Mouse (Mus musculus): ENCODE results near the gene Pls1. TPM values are rescaled to one million over a fixed set of nuclear protein-coding genes. Genes with fewer than 3 reads are reported as not detected.

Gene Pls1
- total RNA-seq, 2 experiments from 2014 or later: 7.0 to 10.2 TPM

GRCm38 (mm10) chr9:95805449-95805848, 39.7 kb downstream of the Pls1 start:
- DNase-seq (ENCODE audit: extremely low spot score in 1 of 2, low spot score in 1 of 2): no peak

GRCm38 (mm10) chr9:95803783-95804182, 41.3 kb downstream of the Pls1 start:
- no peak for DNase-seq (ENCODE audit: extremely low spot score in 1 of 2, low spot score in 1 of 2)

DNA sequence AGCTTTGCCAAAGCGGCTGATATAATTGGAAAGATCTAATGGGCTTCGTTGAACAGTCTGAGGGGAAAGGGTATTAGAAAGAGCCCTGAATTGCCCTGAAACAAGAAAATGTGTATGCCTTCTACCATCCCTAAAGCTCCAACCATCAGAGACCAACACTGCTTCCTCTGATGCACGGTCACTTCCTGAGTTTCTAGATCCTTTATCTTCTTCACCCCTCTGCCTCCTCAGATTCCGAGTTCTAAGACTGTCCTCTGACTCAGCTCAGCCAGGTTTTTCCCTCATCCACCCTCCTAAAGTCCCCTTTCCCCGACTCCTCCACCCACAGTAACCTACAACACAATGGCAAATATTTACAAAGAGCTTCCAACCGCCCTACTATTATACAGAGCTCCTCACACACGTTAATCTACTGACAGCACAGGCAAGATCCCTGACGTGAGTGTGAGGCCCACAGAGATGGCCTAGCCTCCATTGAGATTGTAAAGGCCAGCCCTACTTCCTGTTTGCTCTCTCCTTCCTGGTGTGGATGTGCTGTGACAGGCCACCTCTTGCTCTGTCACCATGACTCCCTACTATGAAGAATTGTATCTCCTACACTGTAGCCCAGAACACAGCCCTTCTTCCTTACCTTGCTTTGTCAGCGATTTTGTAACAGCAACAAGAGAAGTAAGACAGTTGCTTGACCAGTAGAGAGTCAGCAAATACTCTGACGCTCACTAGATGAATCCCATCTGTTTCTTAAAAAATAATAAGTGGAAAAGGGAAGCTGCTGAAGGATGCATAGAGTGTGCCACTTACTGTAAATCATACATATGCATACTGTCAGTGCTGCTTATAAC, 43.3 kb downstream of the Pls1 start:
- DNase-seq (ENCODE audit: extremely low spot score in 1 of 2, low spot score in 1 of 2): no peak

DNA sequence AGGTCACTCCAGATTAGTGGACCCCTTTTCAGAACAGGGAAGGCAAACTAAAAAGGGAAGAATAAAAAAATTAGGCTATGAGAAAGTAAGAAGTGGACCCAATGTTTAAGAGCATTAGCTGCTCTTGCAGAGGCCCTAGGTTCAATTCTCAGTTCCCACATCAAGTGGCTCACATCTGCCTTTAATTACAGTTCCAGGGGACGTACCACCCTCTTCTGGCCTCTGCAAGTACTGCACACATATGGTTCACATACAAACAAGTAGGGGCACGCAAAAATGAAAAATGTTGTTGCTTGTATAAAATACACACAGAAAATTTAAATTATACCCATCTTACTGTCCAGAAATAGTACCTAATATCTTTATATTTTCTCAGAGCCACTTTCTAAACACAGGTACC, 48.8 kb downstream of the Pls1 start:
- no peak for DNase-seq (ENCODE audit: extremely low spot score in 1 of 2, low spot score in 1 of 2)

- no peak for DNase-seq (ENCODE audit: extremely low spot score in 1 of 2, low spot score in 1 of 2)
These were observed 49.3 kb downstream of the Pls1 start for GRCm38 (mm10) chr9:95795844-95796243.

GRCm38 (mm10) chr9:95795077-95795784, 49.9 kb downstream of the Pls1 start:
- DNase-seq (ENCODE audit: extremely low spot score in 1 of 2, low spot score in 1 of 2): no peak

- no peak for DNase-seq (ENCODE audit: extremely low spot score in 1 of 2, low spot score in 1 of 2)
These were observed 50.9 kb downstream of the Pls1 start for GRCm38 (mm10) chr9:95793986-95794744.

- no peak for DNase-seq (ENCODE audit: extremely low spot score in 1 of 2, low spot score in 1 of 2)
These were observed 60.1 kb downstream of the Pls1 start for GRCm38 (mm10) chr9:95784888-95785511.

DNA sequence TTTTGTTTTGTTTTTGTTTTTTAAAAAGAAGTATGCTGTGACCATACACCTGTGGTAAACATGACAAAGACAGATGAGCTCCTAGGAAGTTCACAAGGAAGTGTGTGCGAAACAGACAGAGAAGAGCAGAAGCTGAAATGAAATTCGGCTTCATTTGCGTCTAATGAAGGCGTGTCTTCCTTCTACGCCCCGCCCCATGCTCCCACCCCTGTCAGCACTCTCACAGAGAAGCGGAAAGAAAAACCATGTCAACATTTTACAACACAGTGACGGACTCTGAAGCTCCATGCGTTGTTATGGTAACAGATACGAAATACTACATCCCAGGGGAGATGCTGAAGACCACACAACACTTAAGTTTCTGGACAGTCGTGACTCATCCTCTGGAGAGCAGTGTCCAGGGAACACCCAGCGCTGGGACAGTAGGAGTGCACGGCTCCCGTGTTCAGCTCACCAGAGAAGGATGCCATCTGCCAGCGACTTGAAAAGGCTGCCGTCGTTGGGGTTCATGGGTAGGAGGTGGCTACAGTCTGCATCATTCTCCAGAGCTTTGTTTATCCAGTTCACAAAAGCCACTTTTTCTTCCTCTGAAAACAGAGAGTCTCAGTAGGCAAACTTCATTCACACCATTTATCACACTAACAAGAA, 61.3 kb downstream of the Pls1 start:
- no peak for DNase-seq (ENCODE audit: extremely low spot score in 1 of 2, low spot score in 1 of 2)

DNA sequence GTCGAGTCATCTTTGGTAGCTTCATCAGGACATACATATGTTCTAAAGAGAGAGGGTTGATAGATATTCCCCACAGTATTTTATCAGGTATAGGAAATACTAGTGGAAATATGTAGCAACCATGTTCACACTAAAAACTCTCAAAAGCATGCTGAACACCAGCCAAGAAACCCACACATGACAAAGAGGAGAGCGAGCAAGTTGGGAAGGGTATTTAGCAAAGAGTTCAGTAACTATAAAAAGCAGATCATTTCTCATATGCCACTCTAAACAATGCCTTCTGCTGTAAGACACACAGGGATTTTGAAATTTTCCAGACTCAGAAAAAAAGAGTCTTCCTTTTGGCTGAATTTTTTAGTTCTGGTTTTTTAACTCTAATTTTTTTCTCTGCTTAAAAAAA, 73.4 kb downstream of the Pls1 start:
- no peak for DNase-seq (ENCODE audit: extremely low spot score in 1 of 2, low spot score in 1 of 2)

DNA sequence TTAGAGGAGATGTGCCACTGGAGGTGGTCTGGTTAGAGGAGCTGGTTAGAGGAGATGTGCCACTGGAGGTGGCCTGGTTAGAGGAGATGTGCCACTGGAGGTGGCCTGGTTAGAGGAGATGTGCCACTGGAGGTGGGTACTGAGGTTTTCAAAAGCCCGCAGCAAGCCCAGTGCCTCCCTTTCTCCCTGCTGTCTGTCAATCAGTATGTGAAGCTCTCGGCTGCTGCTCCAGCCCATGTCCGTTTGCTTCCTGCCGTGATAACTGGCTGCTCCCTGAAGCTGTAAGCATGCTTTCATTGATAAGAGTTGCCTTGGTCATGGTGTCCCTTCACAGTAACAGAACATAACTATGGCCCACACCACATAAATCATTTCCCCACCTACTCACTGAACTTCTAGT, 81.9 kb downstream of the Pls1 start:
- no peak for DNase-seq (ENCODE audit: extremely low spot score in 1 of 2, low spot score in 1 of 2)

DNA sequence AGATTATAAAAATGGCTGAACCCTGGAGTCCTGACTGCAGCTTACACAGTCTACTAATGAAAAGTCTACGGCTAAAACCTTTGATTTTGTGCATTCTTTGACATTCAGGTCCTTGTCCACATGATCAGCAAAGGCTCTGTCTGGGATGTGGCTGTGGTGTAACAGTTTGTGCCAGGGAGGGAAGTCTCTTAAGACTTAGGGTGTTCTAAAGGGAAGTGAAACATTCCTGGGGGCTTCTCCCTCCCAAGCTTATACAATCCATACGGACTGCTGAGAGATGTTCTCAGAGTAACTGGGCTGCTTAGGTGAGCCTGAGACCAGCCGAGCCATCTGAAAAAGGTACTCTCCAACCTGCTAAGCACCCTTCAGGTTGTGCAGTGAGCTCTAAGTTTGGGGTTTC, 82.9 kb downstream of the Pls1 start:
- no peak for DNase-seq (ENCODE audit: extremely low spot score in 1 of 2, low spot score in 1 of 2)

DNA sequence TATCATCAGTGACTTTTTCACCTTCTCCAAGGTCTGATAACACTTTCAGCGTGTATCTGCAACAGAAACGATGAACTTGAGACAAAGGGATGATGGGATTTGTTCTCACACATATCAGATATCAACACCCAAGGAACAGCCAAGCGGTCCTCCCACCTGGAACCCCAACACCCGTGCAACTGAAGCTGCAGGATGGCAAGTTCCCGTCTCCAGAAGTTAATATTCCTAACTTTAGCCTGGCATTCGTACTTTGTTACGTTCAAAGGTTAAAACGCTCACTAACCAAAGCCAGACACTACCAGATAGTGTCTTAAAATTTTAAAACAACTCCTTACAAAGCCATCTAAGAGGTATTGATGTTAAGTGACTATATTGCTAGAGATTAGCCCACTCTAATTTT, 83.7 kb downstream of the Pls1 start:
- DNase-seq (ENCODE audit: extremely low spot score in 1 of 2, low spot score in 1 of 2): no peak

- no peak for DNase-seq (ENCODE audit: extremely low spot score in 1 of 2, low spot score in 1 of 2)
These were observed 94.4 kb downstream of the Pls1 start for GRCm38 (mm10) chr9:95750746-95751145.

- DNase-seq (ENCODE audit: extremely low spot score in 1 of 2, low spot score in 1 of 2): peak; percentile 71 to 78
These were observed 95.0 kb downstream of the Pls1 start, which contains the start of gene Trpc1 for GRCm38 (mm10) chr9:95750037-95750511. Gene Trpc1, minus strand, starts transcription at chr9:95750375.

DNA sequence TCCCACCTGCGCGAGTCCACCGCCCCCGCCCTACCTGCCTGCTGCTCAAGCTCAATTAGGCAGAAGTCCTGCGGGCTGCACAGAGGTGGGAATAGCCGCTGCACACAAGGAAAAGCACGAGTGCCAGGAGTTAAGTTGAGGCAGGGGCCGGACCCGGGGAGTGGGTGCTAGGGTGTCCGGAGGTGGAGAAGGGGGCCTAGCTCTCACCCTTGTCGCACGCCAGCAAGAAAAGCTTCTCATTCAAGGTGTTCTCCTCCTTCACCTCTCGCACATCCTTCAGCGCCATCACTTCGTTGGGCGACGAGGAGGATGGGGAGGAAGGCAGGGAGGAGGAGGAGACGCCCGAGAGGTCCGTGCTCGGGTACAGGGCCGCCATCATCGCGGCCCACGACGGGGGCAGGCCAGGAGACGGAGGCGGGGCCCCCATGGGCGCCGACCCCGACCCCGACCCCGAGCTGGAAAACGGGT, 95.6 kb downstream of the Pls1 start:
- peak; percentile 18 to 26 for DNase-seq (ENCODE audit: extremely low spot score in 1 of 2, low spot score in 1 of 2)

DNA sequence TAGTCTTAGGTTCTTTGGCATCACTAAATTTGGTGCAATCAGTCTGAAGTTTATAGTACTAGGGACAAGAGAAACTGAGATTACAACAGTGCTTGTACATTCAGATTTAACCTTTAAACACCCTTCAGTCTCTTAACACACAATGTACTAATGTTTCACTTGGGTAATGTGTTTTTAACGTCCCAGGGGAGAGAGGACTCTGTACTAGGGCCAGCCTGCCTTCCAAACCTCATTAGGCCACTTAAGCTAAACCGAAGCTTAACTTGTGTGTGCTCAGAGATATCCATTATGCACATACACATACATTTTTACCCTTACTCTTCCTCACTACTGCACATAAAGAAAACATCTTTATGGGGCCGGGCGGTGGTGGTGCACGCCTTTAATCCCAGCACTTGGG, 97.8 kb downstream of the Pls1 start:
- no peak for DNase-seq (ENCODE audit: extremely low spot score in 1 of 2, low spot score in 1 of 2)

DNA sequence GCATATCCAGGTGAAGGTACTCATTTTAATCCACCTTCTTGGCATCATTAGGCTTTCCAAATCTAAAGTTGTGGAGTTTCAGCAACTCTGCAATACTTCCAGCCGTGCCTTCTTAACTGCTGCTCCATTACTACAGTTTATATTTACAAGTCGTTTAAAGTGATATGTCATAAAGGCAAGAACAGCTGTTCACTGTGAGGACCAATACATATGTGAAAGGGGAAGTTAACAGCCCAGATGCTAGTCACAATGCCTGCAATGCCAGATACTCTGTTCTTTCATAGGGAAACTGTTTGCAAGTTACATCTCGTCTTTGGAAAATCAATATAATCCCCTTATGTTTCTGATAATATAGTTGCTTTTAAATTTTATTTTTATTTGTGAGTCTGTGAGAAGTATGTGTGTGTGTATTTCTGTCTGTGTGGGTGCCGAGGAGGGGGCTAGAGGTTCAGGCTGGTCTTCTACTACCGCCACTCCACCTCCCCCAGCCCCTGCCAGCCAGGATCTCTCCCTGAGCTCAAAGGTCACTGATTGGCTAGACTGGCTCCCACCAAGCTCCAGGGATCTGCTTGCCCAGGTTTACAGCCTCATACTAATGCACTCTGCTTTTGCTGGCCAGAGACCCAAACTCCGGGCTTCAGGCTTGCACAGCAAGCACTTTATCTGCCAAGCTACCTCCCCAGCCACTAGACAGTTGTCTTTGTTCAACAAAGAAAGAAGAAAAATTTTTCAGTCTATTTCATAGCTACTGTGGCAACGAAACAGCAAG, 100.1 kb downstream of the Pls1 start:
- DNase-seq (ENCODE audit: extremely low spot score in 1 of 2, low spot score in 1 of 2): no peak

DNA sequence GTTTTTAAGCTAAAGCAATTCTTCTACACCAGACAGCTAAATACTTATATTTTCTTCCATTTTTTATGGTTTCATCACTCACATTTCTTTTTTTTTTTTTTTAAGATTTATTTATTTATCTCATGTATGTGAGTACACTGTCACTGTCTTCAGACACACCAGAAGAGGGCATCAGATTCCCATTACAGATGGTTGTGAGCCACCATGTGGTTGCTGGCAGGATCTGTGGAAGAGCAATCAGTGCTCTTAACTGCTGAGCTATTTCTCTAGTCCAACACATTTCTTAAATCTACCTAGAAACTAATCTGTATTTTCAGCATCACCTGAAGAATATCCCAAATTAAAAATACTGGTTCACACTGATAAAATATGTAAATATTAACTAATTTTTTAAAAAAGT, 108.9 kb downstream of the Pls1 start:
- no peak for DNase-seq (ENCODE audit: extremely low spot score in 1 of 2, low spot score in 1 of 2)
